Mouse (Mus musculus): ENCODE results near the gene Hydin. TPM values are rescaled to one million over a fixed set of nuclear protein-coding genes. Genes with fewer than 3 reads are reported as not detected.

Gene Hydin
- polyA plus RNA-seq, 2 experiments: 0.01 TPM; not detected in 1

DNA sequence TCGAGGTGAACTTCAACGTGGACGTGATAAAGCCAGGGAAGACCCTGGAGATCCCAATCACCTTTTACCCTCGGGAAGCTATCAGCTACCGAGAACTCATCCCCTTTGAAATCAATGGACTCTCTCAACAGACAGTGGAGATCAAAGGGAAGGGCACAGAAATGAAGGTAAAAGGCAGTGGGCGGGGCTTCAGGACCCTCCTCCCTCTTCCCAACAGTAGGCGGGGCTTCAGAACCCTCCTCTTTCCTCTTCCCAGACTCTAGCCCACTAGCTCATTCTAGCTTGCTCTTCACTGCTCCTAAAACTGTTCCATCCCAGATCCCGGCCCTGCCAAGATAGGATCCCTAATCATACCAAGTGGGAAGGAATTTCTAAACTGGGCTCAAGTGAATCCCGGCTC is 325.9 kb downstream of the Hydin start:
- WGBS: 85% methylated on average over 9 of the region's 9 CpGs
- no peaks in the 10 kb centered on the region for H3K4me1 ChIP-seq (ENCODE audit: control insufficient read depth, insufficient read depth, low read length)
- ATAC-seq (ENCODE audit: low FRiP score, low read depth) (no peak), DNase-seq (ENCODE audit: low spot score) (no peak)
- no peaks in the 10 kb centered on the region for H3K27me3 ChIP-seq (ENCODE audit: control insufficient read depth, insufficient read depth, low read length)
- H3K9me3 ChIP-seq (ENCODE audit: control insufficient read depth, low read length): no peaks in the 10 kb centered on the region
- H3K36me3 ChIP-seq (ENCODE audit: control insufficient read depth, insufficient read depth, low read length): no peaks in the 10 kb centered on the region
- no peak overlapping the region for H3K4me2 ChIP-seq (replicated peaks; ENCODE audit: low read depth, low read length, severe bottlenecking)
- no peak overlapping the region for H3K4me3 ChIP-seq (replicated peaks; ENCODE audit: low read length)
- no peak overlapping the region for H3K9ac ChIP-seq (ENCODE audit: low read depth, low read length, severe bottlenecking)
- no peak for TF ChIP-seq POLR2A (IDR thresholded peaks at IDR 0.05; ENCODE audit: borderline replicate concordance, extremely low read depth, insufficient read depth, insufficient read length)
- no peak overlapping the region for H3K27ac ChIP-seq (replicated peaks; ENCODE audit: low read depth, low read length)

DNA sequence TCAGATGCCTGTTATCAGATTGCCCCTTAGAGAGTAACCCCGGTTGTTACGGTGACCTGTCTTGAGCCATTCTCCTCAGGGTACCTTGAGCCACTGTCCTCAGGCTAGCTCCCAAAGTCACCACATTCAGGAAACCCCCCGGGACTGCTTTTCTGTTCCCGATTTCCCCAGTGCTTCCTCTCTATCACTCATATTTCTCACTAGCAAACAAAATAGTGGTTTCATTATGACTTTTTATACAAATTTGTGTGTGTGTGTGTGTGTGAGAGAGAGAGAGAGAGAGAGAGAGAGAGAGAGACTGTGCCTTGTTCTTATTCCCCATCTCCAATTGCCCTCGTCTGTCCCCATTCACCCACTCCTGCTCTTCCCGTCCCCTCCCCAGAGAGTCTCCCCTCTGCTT is 327.4 kb downstream of the Hydin start:
- Histone ChIP-seq H3K27ac (replicated peaks; ENCODE audit: low read depth, low read length) (no peak overlapping the region), H3K4me2 (replicated peaks; ENCODE audit: low read depth, low read length, severe bottlenecking) (no peak overlapping the region), H3K36me3 (ENCODE audit: control insufficient read depth, insufficient read depth, low read length) (no peaks in the 10 kb centered on the region), H3K4me1 (ENCODE audit: control insufficient read depth, insufficient read depth, low read length) (no peaks in the 10 kb centered on the region), H3K27me3 (ENCODE audit: control insufficient read depth, insufficient read depth, low read length) (no peaks in the 10 kb centered on the region), H3K9ac (ENCODE audit: low read depth, low read length, severe bottlenecking) (no peak overlapping the region), H3K9me3 (ENCODE audit: control insufficient read depth, low read length) (no peaks in the 10 kb centered on the region), H3K4me3 (replicated peaks; ENCODE audit: low read length) (no peak overlapping the region)
- ATAC-seq (ENCODE audit: low FRiP score, low read depth) (no peak), DNase-seq (ENCODE audit: low spot score) (no peak)
- WGBS: 77% methylated on average over 6 of the region's 6 CpGs
- TF ChIP-seq POLR2A (IDR thresholded peaks at IDR 0.05; ENCODE audit: borderline replicate concordance, extremely low read depth, insufficient read depth, insufficient read length): no peak

DNA sequence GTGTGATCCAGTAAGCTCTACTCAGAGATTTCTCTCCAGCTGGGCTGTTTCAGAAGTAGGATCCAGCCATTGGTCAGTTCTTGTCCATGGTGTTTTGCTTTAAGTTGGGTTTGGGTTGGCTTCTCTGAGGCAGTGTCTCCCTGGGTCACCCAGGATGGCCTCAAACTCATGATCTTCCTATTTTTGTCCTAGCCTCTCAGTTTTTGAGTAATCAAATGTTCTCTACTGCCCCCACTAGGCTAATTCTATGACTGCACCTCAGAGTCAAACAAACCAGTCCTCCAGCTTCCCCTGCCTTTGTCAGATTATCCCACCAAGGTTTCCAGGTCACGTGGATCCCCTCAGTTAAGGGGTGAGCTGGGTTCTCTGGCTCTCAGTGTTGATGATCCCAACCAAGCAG is 337.8 kb downstream of the Hydin start:
- no peak for DNase-seq (ENCODE audit: low spot score)

DNA sequence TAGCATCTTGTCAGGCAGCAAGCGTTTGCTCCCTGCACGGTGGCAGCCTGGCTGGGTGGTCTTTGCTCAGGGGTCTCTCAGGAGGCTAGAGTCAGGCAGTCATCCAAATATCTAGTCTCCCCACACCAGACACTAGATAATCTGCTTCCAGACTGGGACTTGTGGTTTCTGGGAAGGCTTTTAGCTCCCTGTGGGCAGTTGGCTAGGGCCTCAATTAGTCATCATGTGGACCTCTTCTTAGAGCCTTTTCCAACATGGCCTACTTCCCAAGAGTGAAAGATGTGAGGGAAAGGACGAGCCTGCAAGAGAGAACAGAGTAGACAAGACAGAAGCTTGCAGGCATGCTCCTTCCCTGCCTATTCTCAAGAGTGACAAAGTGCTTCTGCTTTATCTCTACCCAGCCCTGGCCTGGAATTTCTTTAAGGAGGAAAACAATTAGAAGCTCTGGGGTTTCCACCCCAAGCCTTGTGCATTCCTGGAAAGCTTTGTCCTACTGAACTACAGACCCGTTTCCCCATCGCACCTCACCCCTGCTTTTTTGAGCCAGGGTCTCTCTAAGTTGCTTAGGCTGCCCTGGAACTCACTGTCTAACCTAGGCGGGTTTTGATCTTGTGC is 338.7 kb downstream of the Hydin start:
- ATAC-seq (ENCODE audit: low FRiP score, low read depth): no peak
- TF ChIP-seq POLR2A (IDR thresholded peaks at IDR 0.05; ENCODE audit: borderline replicate concordance, extremely low read depth, insufficient read depth, insufficient read length): no peak
- Histone ChIP-seq H3K4me1 (ENCODE audit: control insufficient read depth, insufficient read depth, low read length) (no peaks in the 10 kb centered on the region), H3K27me3 (ENCODE audit: control insufficient read depth, insufficient read depth, low read length) (no peaks in the 10 kb centered on the region), H3K4me2 (replicated peaks; ENCODE audit: low read depth, low read length, severe bottlenecking) (no peak overlapping the region), H3K36me3 (ENCODE audit: control insufficient read depth, insufficient read depth, low read length) (no peaks in the 10 kb centered on the region), H3K9ac (ENCODE audit: low read depth, low read length, severe bottlenecking) (no peak overlapping the region), H3K27ac (replicated peaks; ENCODE audit: low read depth, low read length) (no peak overlapping the region), H3K4me3 (replicated peaks; ENCODE audit: low read length) (no peak overlapping the region), H3K9me3 (ENCODE audit: control insufficient read depth, low read length) (no peaks in the 10 kb centered on the region)
- WGBS: 58% methylated on average over 6 of the region's 6 CpGs
- DNase-seq (ENCODE audit: low spot score): no peak

More for the DNA sequence above, 337.8 kb downstream of the Hydin start:
- Histone ChIP-seq H3K36me3 (ENCODE audit: control insufficient read depth, insufficient read depth, low read length) (no peaks in the 10 kb centered on the region), H3K9ac (ENCODE audit: low read depth, low read length, severe bottlenecking) (no peak overlapping the region), H3K27me3 (ENCODE audit: control insufficient read depth, insufficient read depth, low read length) (no peaks in the 10 kb centered on the region), H3K4me2 (replicated peaks; ENCODE audit: low read depth, low read length, severe bottlenecking) (no peak overlapping the region), H3K27ac (replicated peaks; ENCODE audit: low read depth, low read length) (no peak overlapping the region), H3K9me3 (ENCODE audit: control insufficient read depth, low read length) (no peaks in the 10 kb centered on the region), H3K4me3 (replicated peaks; ENCODE audit: low read length) (no peak overlapping the region), H3K4me1 (ENCODE audit: control insufficient read depth, insufficient read depth, low read length) (no peaks in the 10 kb centered on the region)
- ATAC-seq (ENCODE audit: low FRiP score, low read depth): no peak
- 4% methylated on average over 1 of the region's 1 CpGs for WGBS
- TF ChIP-seq POLR2A (IDR thresholded peaks at IDR 0.05; ENCODE audit: borderline replicate concordance, extremely low read depth, insufficient read depth, insufficient read length): no peak

GRCm38 (mm10) chr8:110615730-110616129 is 349.0 kb downstream of the Hydin start:
- TF ChIP-seq POLR2A (IDR thresholded peaks at IDR 0.05; ENCODE audit: borderline replicate concordance, extremely low read depth, insufficient read depth, insufficient read length): no peak
- H3K27me3 ChIP-seq (ENCODE audit: control insufficient read depth, insufficient read depth, low read length): no peaks in the 10 kb centered on the region
- 68% methylated on average over 3 of the region's 3 CpGs for WGBS
- H3K27ac ChIP-seq (replicated peaks; ENCODE audit: low read depth, low read length): no peak overlapping the region
- H3K9ac ChIP-seq (ENCODE audit: low read depth, low read length, severe bottlenecking): no peak overlapping the region
- ATAC-seq (ENCODE audit: low FRiP score, low read depth) (no peak), DNase-seq (ENCODE audit: low spot score) (no peak)
- no peaks in the 10 kb centered on the region for H3K36me3 ChIP-seq (ENCODE audit: control insufficient read depth, insufficient read depth, low read length)
- H3K9me3 ChIP-seq (ENCODE audit: control insufficient read depth, low read length): no peaks in the 10 kb centered on the region
- no peak overlapping the region for H3K4me2 ChIP-seq (replicated peaks; ENCODE audit: low read depth, low read length, severe bottlenecking)
- H3K4me3 ChIP-seq (replicated peaks; ENCODE audit: low read length): no peak overlapping the region
- H3K4me1 ChIP-seq (ENCODE audit: control insufficient read depth, insufficient read depth, low read length): peaks cover 13% of the 10 kb centered on the region
